Mouse (Mus musculus): ENCODE results near the gene Prdx2.

The Prdx2 gene

GRCm38 (mm10) chr8:84949753-84950152 is 19.6 kb upstream of the Prdx2 start:
- no peak for DNase-seq

GRCm38 (mm10) chr8:84952612-84953255 is 16.7 kb upstream of the Prdx2 start:
- DNase-seq = peak; percentile 54

GRCm38 (mm10) chr8:84956768-84957167 is 12.6 kb upstream of the Prdx2 start:
- peak; percentile 72 for DNase-seq

GRCm38 (mm10) chr8:84959811-84960210 is 9.6 kb upstream of the Prdx2 start:
- no peak for DNase-seq

GRCm38 (mm10) chr8:84963952-84964351 is 5.4 kb upstream of the Prdx2 start:
- DNase-seq = no peak

- peak; percentile 95 for DNase-seq
Observed at GRCm38 (mm10) chr8:84965731-84966291, 3.6 kb upstream of the Prdx2 start.

GRCm38 (mm10) chr8:84966603-84967002 is 2.8 kb upstream of the Prdx2 start:
- DNase-seq = no peak

- no peak for DNase-seq
Observed at GRCm38 (mm10) chr8:84967532-84968304, 1.7 kb upstream of the Prdx2 start.

GRCm38 (mm10) chr8:84968650-84969049 is 737 bp upstream of the Prdx2 start:
- DNase-seq = no peak

- no peak for DNase-seq
Observed at GRCm38 (mm10) chr8:84970135-84970790, 876 bp downstream of the Prdx2 start.

GRCm38 (mm10) chr8:84970913-84971312 is 1.5 kb downstream of the Prdx2 start:
- DNase-seq = no peak

GRCm38 (mm10) chr8:84973079-84973478 is 3.7 kb downstream of the Prdx2 start:
- DNase-seq = no peak

- DNase-seq = peak; percentile 63
Observed at GRCm38 (mm10) chr8:84973803-84974542, 4.6 kb downstream of the Prdx2 start.

GRCm38 (mm10) chr8:84974543-84975142 is 5.3 kb downstream of the Prdx2 start:
- DNase-seq = no peak

GRCm38 (mm10) chr8:84975434-84975833 is 6.0 kb downstream of the Prdx2 start:
- peak; percentile 72 for DNase-seq

GRCm38 (mm10) chr8:84976031-84976762 is 6.8 kb downstream of the Prdx2 start:
- DNase-seq = peak; percentile 97

GRCm38 (mm10) chr8:84976763-84977434 is 7.5 kb downstream of the Prdx2 start:
- no peak for DNase-seq

GRCm38 (mm10) chr8:84977435-84978247 is 8.3 kb downstream of the Prdx2 start:
- DNase-seq = peak; percentile 75

- peak; percentile 97 for DNase-seq
Observed at GRCm38 (mm10) chr8:84978248-84978940, 9.0 kb downstream of the Prdx2 start, which contains the start of gene Junb. Junb (minus strand) TSS chr8:84978718.

Data from kidney, adult 18-20 months (tissue).